Mouse (Mus musculus) cortical plate, adult 2 months (tissue): Measurements from ENCODE around the gene Camk2b.

Experiments
- CTCF ChIP-seq: fragments of 200-500 bp; IDR thresholded peaks from 2 replicates; pipeline ENCODE4 v1.5.1; 2011; ENCODE audit warnings: mild to moderate bottlenecking, control low read depth, low read length; ENCODE audit not compliant: insufficient read depth; ENCODE audit errors: extremely low read depth
- POLR2A ChIP-seq: fragments of 200-500 bp; IDR thresholded peaks from 2 replicates; pipeline ENCODE4 v1.6.1; 2011; ENCODE audit warnings: mild to moderate bottlenecking, low read length, control low read depth; ENCODE audit not compliant: insufficient read depth; ENCODE audit errors: extremely low read depth

GRCm38 (mm10) chr11:6035521-6035920 is 30.6 kb downstream of the Camk2b start:
- TF ChIP-seq CTCF (no peak), POLR2A (no peak)
